Comparison of ENCODE assay signal across 9 mouse cellular contexts in genomic region chr17:29492269-29493191, GRCm38 (mm10). TPM values are rescaled to one million over a fixed set of nuclear protein-coding genes. Genes with fewer than 3 reads are reported as not detected.
A peak's percentile ranks its signal among the peaks of the same experiment; 100 is the strongest.
DNase-seq lines count a peak whose midpoint lies in the region; ATAC-seq and TF ChIP-seq lines count a peak whose summit lies in the region.
"Had no signal": no experiment of that assay in that cellular context is flagged by ENCODE, and none has a peak within 500 bp of the region (broad histone marks: within the 10 kb centered on the region; RNA-seq: fewer than 3 reads in every experiment).

No protein-coding gene starts in this region.

- no peak for ATAC-seq in embryonic facial prominence, embryonic 15.5 days (ENCODE audit: insufficient number of reproducible peaks, low FRiP score, low TSS enrichment, low read depth)
- ATAC-seq in heart, embryonic 13.5 days (ENCODE audit: extremely low read depth, insufficient number of reproducible peaks, low FRiP score, low TSS enrichment), result no peak; the same call in 1 of the 2 replicates
- no peak for ATAC-seq in kidney, embryonic 16.5 days (ENCODE audit: low FRiP score, low TSS enrichment)
- no peak for ATAC-seq in liver, embryonic 14.5 days (ENCODE audit: insufficient read depth)
- peak; percentile 36 for ATAC-seq in stomach, postnatal 0 days (ENCODE audit: low FRiP score, low TSS enrichment)

- H3K27me3 ChIP-seq in C2C12 (ENCODE audit: control insufficient read depth, insufficient read depth, insufficient read length), result no peaks in the 10 kb centered on the region
- no peaks in the 10 kb centered on the region for H3K27me3 ChIP-seq in embryonic facial prominence, embryonic 15.5 days
- H3K27me3 ChIP-seq in heart, embryonic 13.5 days (replicated peaks), result no peaks in the 10 kb centered on the region
- no peaks in the 10 kb centered on the region for H3K27me3 ChIP-seq in kidney, embryonic 16.5 days (ENCODE audit: insufficient read depth, low read length)
- no peaks in the 10 kb centered on the region for H3K27me3 ChIP-seq in liver, embryonic 14.5 days (ENCODE audit: control insufficient read depth, insufficient read depth, low read length)
- no peaks in the 10 kb centered on the region for H3K27me3 ChIP-seq in stomach, postnatal 0 days (ENCODE audit: control insufficient read depth, insufficient read depth, low read length)

- H3ac ChIP-seq in C2C12 (ENCODE audit: control insufficient read depth, insufficient read length, low read depth), result peak overlapping the region; percentile 28

- peak overlapping the region; percentile 81 for H3K9ac ChIP-seq in embryonic facial prominence, embryonic 15.5 days
- peak overlapping the region; percentile 98 for H3K9ac ChIP-seq in heart, embryonic 13.5 days
- peak overlapping the region; percentile 91 for H3K9ac ChIP-seq in kidney, embryonic 16.5 days (replicated peaks; ENCODE audit: low read length)
- peak overlapping the region; percentile 100 for H3K9ac ChIP-seq in liver, embryonic 14.5 days (replicated peaks)
- H3K9ac ChIP-seq in stomach, postnatal 0 days (ENCODE audit: low read length), result peak overlapping the region; percentile 98

- peak overlapping the region; percentile 93 for H3K27ac ChIP-seq in embryonic facial prominence, embryonic 15.5 days (replicated peaks)
- peak overlapping the region; percentile 97 for H3K27ac ChIP-seq in heart, embryonic 13.5 days (replicated peaks)
- H3K27ac ChIP-seq in kidney, embryonic 16.5 days (ENCODE audit: low read length), result peak overlapping the region; percentile 85
- peak overlapping the region; percentile 85 for H3K27ac ChIP-seq in liver, embryonic 14.5 days
- H3K27ac ChIP-seq in stomach, postnatal 0 days (replicated peaks), result peak overlapping the region; percentile 97

- WGBS in embryonic facial prominence, embryonic 15.5 days, result 1% methylated on average over 22 of the region's 22 CpGs
- WGBS in heart, embryonic 13.5 days, result 2% methylated on average over 22 of the region's 22 CpGs
- WGBS in kidney, embryonic 16.5 days, result 1% methylated on average over 22 of the region's 22 CpGs
- WGBS in liver, embryonic 14.5 days (ENCODE audit: insufficient replicate concordance), result 1% methylated on average over 22 of the region's 22 CpGs
- 2% methylated on average over 22 of the region's 22 CpGs for WGBS in stomach, postnatal 0 days

- peaks cover 21% of the 10 kb centered on the region for H3K4me1 ChIP-seq in embryonic facial prominence, embryonic 15.5 days
- H3K4me1 ChIP-seq in heart, embryonic 13.5 days, result peaks cover 26% of the 10 kb centered on the region
- H3K4me1 ChIP-seq in kidney, embryonic 16.5 days (ENCODE audit: insufficient read depth, low read length), result peaks cover 18% of the 10 kb centered on the region
- H3K4me1 ChIP-seq in liver, embryonic 14.5 days (replicated peaks; ENCODE audit: control insufficient read depth in 2 of 2, insufficient read depth in 2 of 2, low read length in 1 of 2), result peaks cover 25 to 47% of the 10 kb centered on the region in 2 experiments
- 0 out of 2 replicates have a peak, but pooled peaks cover 3% of the 10 kb centered on the region for H3K4me1 ChIP-seq in stomach, postnatal 0 days (replicated peaks; ENCODE audit: control insufficient read depth, insufficient read depth)

- TF ChIP-seq EP300 in liver, embryonic 14.5 days (IDR thresholded peaks at IDR 0.05; ENCODE audit: low read depth), result peak; percentile 26; the same call in 1 of the 2 replicates
- TF ChIP-seq EP300 in stomach, postnatal 0 days (optimal IDR thresholded peaks at IDR 0.05), result peak; percentile 87

- H3K9me3 ChIP-seq in embryonic facial prominence, embryonic 15.5 days (replicated peaks), result no peaks in the 10 kb centered on the region
- no peaks in the 10 kb centered on the region for H3K9me3 ChIP-seq in heart, embryonic 13.5 days
- H3K9me3 ChIP-seq in kidney, embryonic 16.5 days (ENCODE audit: low read length), result no peaks in the 10 kb centered on the region
- H3K9me3 ChIP-seq in liver, embryonic 14.5 days (ENCODE audit: control insufficient read depth, low read length), result no peaks in the 10 kb centered on the region
- H3K9me3 ChIP-seq in stomach, postnatal 0 days (ENCODE audit: control insufficient read depth, low read length), result no peaks in the 10 kb centered on the region

- H3K79me2 ChIP-seq in C2C12 (ENCODE audit: control insufficient read depth, insufficient read depth), result peaks cover 13% of the 10 kb centered on the region

- H3K79me3 ChIP-seq in C2C12 (ENCODE audit: low read depth), result peaks cover 5% of the 10 kb centered on the region

- H3K36me3 ChIP-seq in C2C12 (ENCODE audit: control insufficient read depth, insufficient read depth), result peaks cover 10% of the 10 kb centered on the region
- H3K36me3 ChIP-seq in embryonic facial prominence, embryonic 15.5 days, result peaks cover 13% of the 10 kb centered on the region
- H3K36me3 ChIP-seq in heart, embryonic 13.5 days, result peaks cover 22% of the 10 kb centered on the region
- H3K36me3 ChIP-seq in kidney, embryonic 16.5 days (ENCODE audit: insufficient read depth, low read length), result peaks cover 12% of the 10 kb centered on the region; the same call in 1 of the 2 replicates
- H3K36me3 ChIP-seq in liver, embryonic 14.5 days (replicated peaks; ENCODE audit: control insufficient read depth, insufficient read depth, low read depth), result peaks cover 53% of the 10 kb centered on the region
- H3K36me3 ChIP-seq in stomach, postnatal 0 days (ENCODE audit: control insufficient read depth, insufficient read depth, low read length), result peaks cover 7% of the 10 kb centered on the region

- DNase-seq in adrenal gland, postnatal 25 days, result peak; percentile 63
- peak in 1 of 3 experiments; percentile 77 for DNase-seq in liver, embryonic 14.5 days (ENCODE audit: low read depth in 3 of 3, low spot score in 3 of 3)
- peak; percentile 73 for DNase-seq in neural tube, embryonic 10.5 days (ENCODE audit: extremely low spot score, low spot score)
- DNase-seq in stomach, postnatal 0 days (ENCODE audit: low spot score), result peak; percentile 85

- TF ChIP-seq CTCF in C2C12 (IDR thresholded peaks at IDR 0.05; ENCODE audit: control insufficient read depth, insufficient read depth, insufficient read length), result peak; percentile 18
- peak; percentile 89 for TF ChIP-seq CTCF in liver, embryonic 14.5 days (IDR thresholded peaks at IDR 0.05; ENCODE audit: low read depth)
- TF ChIP-seq CTCF in stomach, postnatal 0 days (IDR thresholded peaks at IDR 0.05; ENCODE audit: low read depth), result peak; percentile 89

- peak overlapping the region; percentile 56 for H3K4me3 ChIP-seq in C2C12 (ENCODE audit: insufficient read depth, poor library complexity, severe bottlenecking)
- H3K4me3 ChIP-seq in embryonic facial prominence, embryonic 15.5 days (replicated peaks), result peak overlapping the region; percentile 85
- H3K4me3 ChIP-seq in heart, embryonic 13.5 days, result peak overlapping the region; percentile 87
- H3K4me3 ChIP-seq in kidney, embryonic 16.5 days (ENCODE audit: low read length), result peak overlapping the region; percentile 98
- peak overlapping the region; percentile 89 to 90 for H3K4me3 ChIP-seq in liver, embryonic 14.5 days (ENCODE audit: insufficient read depth in 1 of 2, low read depth in 2 of 2, low read length in 2 of 2)
- H3K4me3 ChIP-seq in stomach, postnatal 0 days (ENCODE audit: low read depth, low read length), result peak overlapping the region; percentile 97

- peak overlapping the region; percentile 90 for H3K4me2 ChIP-seq in embryonic facial prominence, embryonic 15.5 days (replicated peaks)
- H3K4me2 ChIP-seq in heart, embryonic 13.5 days, result peak overlapping the region; percentile 87
- peak overlapping the region; percentile 70 for H3K4me2 ChIP-seq in kidney, embryonic 16.5 days (replicated peaks; ENCODE audit: low read depth, low read length)
- peak overlapping the region; percentile 89 for H3K4me2 ChIP-seq in liver, embryonic 14.5 days (ENCODE audit: low read depth)
- H3K4me2 ChIP-seq in stomach, postnatal 0 days (replicated peaks; ENCODE audit: low read depth), result peak overlapping the region; percentile 84

RNA-seq across cellular contexts. Expression of gene Pim1, which starts 2.0 kb away (rescaled TPM):
- 4.8 TPM for polyA plus RNA-seq in C2C12 (2012; fragmentation: generic; extraction: Trizol)
- total RNA-seq in adrenal gland, postnatal 25 days (2021), result 88.8 and 160 TPM in 2 replicates
- polyA plus RNA-seq in embryonic facial prominence, embryonic 15.5 days (2015; fragmentation: Nextera tagmentation; extraction: Ambion mirVana), result 17.8 and 20.0 TPM in 2 replicates
- 19.3 and 20.0 TPM in 2 replicates for polyA plus RNA-seq in heart, embryonic 13.5 days (2015; fragmentation: Nextera tagmentation; extraction: Ambion mirVana)
- polyA plus RNA-seq in kidney, embryonic 16.5 days (2015; fragmentation: Nextera tagmentation; extraction: Ambion mirVana), result 12.5 and 14.5 TPM in 2 replicates
- 61.4 and 64.5 TPM in 2 replicates for polyA plus RNA-seq in liver, embryonic 14.5 days (2012; rRNA removed)
- 60.4 and 69.9 TPM in 2 replicates for polyA plus RNA-seq in liver, embryonic 14.5 days (2014; fragmentation: Nextera tagmentation; extraction: Ambion mirVana)
- 28.6 and 32.8 TPM in 2 replicates for polyA plus RNA-seq in stomach, postnatal 0 days (2015; fragmentation: Nextera tagmentation; extraction: Ambion mirVana)

RNA-seq across cellular contexts. Expression of gene Gm17657, which starts 56.9 kb away (rescaled TPM):
- polyA plus RNA-seq in C2C12 (2012; fragmentation: generic; extraction: Trizol), result not detected
- not detected in 2 replicates for total RNA-seq in adrenal gland, postnatal 25 days (2021)
- polyA plus RNA-seq in embryonic facial prominence, embryonic 15.5 days (2015; fragmentation: Nextera tagmentation; extraction: Ambion mirVana), result not detected in 2 replicates
- polyA plus RNA-seq in heart, embryonic 13.5 days (2015; fragmentation: Nextera tagmentation; extraction: Ambion mirVana), result not detected in 2 replicates
- not detected in 2 replicates for polyA plus RNA-seq in kidney, embryonic 16.5 days (2015; fragmentation: Nextera tagmentation; extraction: Ambion mirVana)
- not detected in 2 replicates for polyA plus RNA-seq in liver, embryonic 14.5 days (2012; rRNA removed)
- polyA plus RNA-seq in liver, embryonic 14.5 days (2014; fragmentation: Nextera tagmentation; extraction: Ambion mirVana), result not detected in 2 replicates
- not detected in 2 replicates for polyA plus RNA-seq in stomach, postnatal 0 days (2015; fragmentation: Nextera tagmentation; extraction: Ambion mirVana)
- polyA plus RNA-seq: frontal cortex, adult 2 months had no signal

RNA-seq across cellular contexts. Expression of gene Tbc1d22b, which starts 57.1 kb away (rescaled TPM):
- polyA plus RNA-seq in C2C12 (2012; fragmentation: generic; extraction: Trizol), result 7.9 TPM
- total RNA-seq in adrenal gland, postnatal 25 days (2021), result 28.4 and 30.7 TPM in 2 replicates
- polyA plus RNA-seq in embryonic facial prominence, embryonic 15.5 days (2015; fragmentation: Nextera tagmentation; extraction: Ambion mirVana), result 14.4 and 16.7 TPM in 2 replicates
- 10.3 and 10.7 TPM in 2 replicates for polyA plus RNA-seq in heart, embryonic 13.5 days (2015; fragmentation: Nextera tagmentation; extraction: Ambion mirVana)
- 16.7 and 19.1 TPM in 2 replicates for polyA plus RNA-seq in kidney, embryonic 16.5 days (2015; fragmentation: Nextera tagmentation; extraction: Ambion mirVana)
- 3.3 and 3.6 TPM in 2 replicates for polyA plus RNA-seq in liver, embryonic 14.5 days (2012; rRNA removed)
- 2.3 and 2.9 TPM in 2 replicates for polyA plus RNA-seq in liver, embryonic 14.5 days (2014; fragmentation: Nextera tagmentation; extraction: Ambion mirVana)
- 6.9 and 7.8 TPM in 2 replicates for polyA plus RNA-seq in stomach, postnatal 0 days (2015; fragmentation: Nextera tagmentation; extraction: Ambion mirVana)

RNA-seq across cellular contexts. Expression of gene Tmem217, which starts 59.7 kb away (rescaled TPM):
- polyA plus RNA-seq in C2C12 (2012; fragmentation: generic; extraction: Trizol), result not detected
- 0.36 TPM in 1 of 2 replicates, not detected in the other for total RNA-seq in adrenal gland, postnatal 25 days (2021)
- 0.95 and 1.6 TPM in 2 replicates for polyA plus RNA-seq in embryonic facial prominence, embryonic 15.5 days (2015; fragmentation: Nextera tagmentation; extraction: Ambion mirVana)
- polyA plus RNA-seq in heart, embryonic 13.5 days (2015; fragmentation: Nextera tagmentation; extraction: Ambion mirVana), result 0.59 and 0.89 TPM in 2 replicates
- 0.79 and 0.89 TPM in 2 replicates for polyA plus RNA-seq in kidney, embryonic 16.5 days (2015; fragmentation: Nextera tagmentation; extraction: Ambion mirVana)
- polyA plus RNA-seq in liver, embryonic 14.5 days (2012; rRNA removed), result 0.09 TPM in 1 of 2 replicates, not detected in the other
- not detected in 2 replicates for polyA plus RNA-seq in liver, embryonic 14.5 days (2014; fragmentation: Nextera tagmentation; extraction: Ambion mirVana)
- 0.22 and 0.42 TPM in 2 replicates for polyA plus RNA-seq in stomach, postnatal 0 days (2015; fragmentation: Nextera tagmentation; extraction: Ambion mirVana)

Comparison
In these comparisons a context has a peak if more than half of its experiments do, and no peak if none do; other contexts are left out.
1. CTCF ChIP-seq: peak in every context shown above with its lines; median percentile 89 in liver, embryonic 14.5 days; 89 in stomach, postnatal 0 days; 18 in C2C12.